Mouse (Mus musculus) C2C12 (cell line): ENCODE measurements around the gene Tcf12. TPM values are rescaled to one million over a fixed set of nuclear protein-coding genes. Genes with fewer than 3 reads are reported as not detected.
A peak's percentile ranks its signal among the peaks of the same experiment; 100 is the strongest.

Experiments
- H3K27me3 ChIP-seq: one replicate; pipeline ENCODE4 v1.6.1; 2011; ENCODE audit not compliant: control insufficient read depth, insufficient read depth, insufficient read length
- H3K36me3 ChIP-seq: one replicate; pipeline ENCODE4 v1.6.1; 2011; ENCODE audit not compliant: control insufficient read depth, insufficient read depth
- H3K4me3 ChIP-seq: one replicate; pipeline ENCODE4 v1.5.1; 2011; ENCODE audit warnings: mild to moderate bottlenecking, control low read depth; ENCODE audit not compliant: poor library complexity, insufficient read depth, severe bottlenecking
- H3K79me2 ChIP-seq: one replicate; pipeline ENCODE4 v1.6.1; 2011; ENCODE audit not compliant: control insufficient read depth, insufficient read depth
- H3K79me3 ChIP-seq: one replicate; pipeline ENCODE4 v1.6.1; 2011; ENCODE audit warnings: low read depth, control low read depth
- H3ac ChIP-seq: one replicate; pipeline ENCODE3; 2011; ENCODE audit warnings: low read depth; ENCODE audit not compliant: control insufficient read depth, insufficient read length
- CEBPB ChIP-seq: IDR thresholded peaks from one replicate; pipeline ENCODE4 v1.6.1; 2011; ENCODE audit warnings: low read depth, mild to moderate bottlenecking, control low read depth, moderate library complexity
- CTCF ChIP-seq: IDR thresholded peaks from one replicate; pipeline ENCODE4 v1.5.1; 2011; ENCODE audit not compliant: control insufficient read depth, insufficient read depth, insufficient read length
- FOSL1 ChIP-seq: IDR thresholded peaks from one replicate; pipeline ENCODE4 v1.8.0; 2011; ENCODE audit warnings: mild to moderate bottlenecking, low read length; ENCODE audit not compliant: poor library complexity, insufficient read depth, severe bottlenecking
- MAX ChIP-seq: IDR thresholded peaks from one replicate; pipeline ENCODE4 v1.6.1; 2011; ENCODE audit warnings: mild to moderate bottlenecking, control low read depth
- MYOD1 ChIP-seq: IDR thresholded peaks from one replicate; pipeline ENCODE4 v1.6.1; 2011; ENCODE audit warnings: low read depth; ENCODE audit not compliant: control insufficient read depth, insufficient read length
- MYOG ChIP-seq: IDR thresholded peaks from one replicate; pipeline ENCODE4 v1.6.1; 2011; ENCODE audit not compliant: control insufficient read depth, insufficient read length; ENCODE audit errors: extremely low read depth
- USF1 ChIP-seq: IDR thresholded peaks from one replicate; pipeline ENCODE4 v1.6.1; 2011; ENCODE audit warnings: low read depth, mild to moderate bottlenecking, control low read depth, moderate library complexity
- polyA plus RNA-seq: library from polyadenylated mRNA; unstranded; fragments of >200 nt; fragmentation: generic; extraction: Trizol; gene quantifications from one replicate; pipeline ENCODE4 v1.2.1, GENCODE M21; 2012; ENCODE audit warnings: missing spikeins

Tcf12 gene
- polyA plus RNA-seq, 1 experiment, result 26.2 TPM

DNA sequence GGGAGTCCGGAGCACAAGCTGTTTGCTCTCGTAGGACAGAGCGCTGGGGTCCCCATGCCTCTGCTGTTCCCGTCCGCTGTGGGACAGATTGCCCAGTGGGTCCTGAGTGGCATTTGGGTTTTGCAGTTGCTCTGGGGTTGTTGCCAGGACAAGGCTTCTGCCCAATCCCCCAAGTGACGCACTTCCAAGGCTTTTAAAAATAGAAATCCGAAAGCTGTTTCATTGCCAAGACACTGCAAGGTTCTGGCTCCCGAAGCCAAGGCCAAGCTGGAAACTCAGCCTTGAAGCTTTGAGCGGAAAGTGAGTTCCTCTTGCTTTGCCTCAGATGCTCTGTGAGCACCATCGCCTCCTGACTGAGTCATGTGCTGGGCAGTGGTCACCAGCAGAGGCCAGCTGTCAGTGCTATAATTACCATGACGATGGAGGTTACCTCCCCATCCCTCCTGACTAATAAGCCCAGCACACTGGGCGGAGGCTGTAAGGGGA lies 285.6 kb downstream of the Tcf12 start:
- Histone ChIP-seq H3K79me2 (no peaks in the 10 kb centered on the region), H3ac (peak overlapping the region; percentile 24), H3K27me3 (no peaks in the 10 kb centered on the region), H3K36me3 (no peaks in the 10 kb centered on the region), H3K79me3 (no peaks in the 10 kb centered on the region), H3K4me3 (no peak overlapping the region)
- TF ChIP-seq MAX, result no peak
- TF ChIP-seq FOSL1, result no peak
- peak; percentile 86 for TF ChIP-seq USF1
- no peak for TF ChIP-seq CTCF
- no peak for TF ChIP-seq CEBPB
- TF ChIP-seq MYOD1, result peak; percentile 95
- TF ChIP-seq MYOG, result no peak

DNA sequence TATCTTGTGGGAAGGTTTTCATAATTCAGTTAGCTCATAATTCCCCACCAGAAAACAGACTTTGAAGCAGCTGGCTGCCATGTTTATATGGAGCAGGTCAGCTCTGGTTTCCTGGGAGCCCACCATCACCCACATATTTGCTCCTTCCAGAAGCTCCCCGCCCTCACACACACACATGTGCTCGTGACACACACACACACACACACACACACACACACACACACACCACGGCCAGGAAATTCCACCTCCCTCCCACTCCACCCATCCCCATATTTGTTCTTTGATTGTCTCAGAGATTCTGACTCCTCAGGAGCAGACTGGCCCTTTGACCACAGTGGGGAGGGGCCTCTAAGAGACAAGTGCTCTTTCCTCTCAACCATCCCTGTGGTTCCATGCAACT lies 289.7 kb downstream of the Tcf12 start:
- H3K79me2 ChIP-seq, result no peaks in the 10 kb centered on the region
- no peak overlapping the region for H3K4me3 ChIP-seq
- H3K36me3 ChIP-seq, result no peaks in the 10 kb centered on the region
- H3ac ChIP-seq, result no peak overlapping the region
- H3K27me3 ChIP-seq, result no peaks in the 10 kb centered on the region
- H3K79me3 ChIP-seq, result no peaks in the 10 kb centered on the region
- no peak for TF ChIP-seq CTCF
- TF ChIP-seq MYOG, result no peak
- no peak for TF ChIP-seq USF1
- no peak for TF ChIP-seq CEBPB
- no peak for TF ChIP-seq FOSL1

DNA sequence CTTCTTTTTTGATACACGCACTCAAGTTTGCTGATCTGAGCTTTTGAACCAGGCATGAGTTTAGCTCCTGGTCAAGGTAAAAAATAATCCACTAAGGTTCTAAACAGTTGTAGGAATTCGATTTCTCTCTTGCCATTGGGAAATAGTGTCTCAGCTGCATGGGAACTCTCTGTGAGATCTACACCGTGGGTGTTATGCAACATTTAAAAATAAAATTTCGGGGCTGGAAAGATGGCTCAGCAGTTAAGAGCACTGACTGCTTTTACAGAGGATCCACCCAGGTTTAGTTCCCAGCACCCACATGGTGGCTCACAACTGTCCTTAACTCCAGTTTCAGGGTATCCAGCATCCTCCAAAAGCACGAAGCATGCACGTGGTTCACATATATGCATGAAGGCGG lies 293.2 kb downstream of the Tcf12 start:
- Histone ChIP-seq H3K4me3 (no peak overlapping the region), H3K36me3 (no peaks in the 10 kb centered on the region), H3ac (no peak overlapping the region), H3K79me2 (no peaks in the 10 kb centered on the region), H3K79me3 (no peaks in the 10 kb centered on the region), H3K27me3 (no peaks in the 10 kb centered on the region)
- TF ChIP-seq CTCF, result no peak
- TF ChIP-seq MAX, result no peak
- TF ChIP-seq FOSL1, result no peak
- TF ChIP-seq MYOG, result no peak
- TF ChIP-seq CEBPB, result no peak
- TF ChIP-seq USF1, result no peak
- TF ChIP-seq MYOD1, result no peak

DNA sequence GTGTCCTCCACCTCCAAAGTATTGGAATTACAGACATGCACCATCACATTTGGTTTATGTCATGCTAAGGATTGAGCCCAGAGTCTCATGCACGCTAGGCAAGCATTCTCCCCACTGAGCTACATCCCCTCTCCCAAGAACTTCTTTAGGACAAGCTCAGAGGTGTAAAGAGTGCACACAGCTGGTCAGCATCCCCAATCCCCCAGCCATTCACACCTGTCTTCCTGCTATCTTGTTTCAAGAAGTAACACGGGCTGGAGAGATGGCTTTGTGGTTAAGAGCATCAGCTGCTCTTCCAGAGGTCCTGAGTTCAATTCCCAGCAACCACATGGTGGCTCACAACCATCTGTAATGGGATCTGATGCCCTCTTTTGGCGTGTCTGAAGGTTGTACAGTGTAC lies 295.6 kb downstream of the Tcf12 start:
- H3K4me3 ChIP-seq, result no peak overlapping the region
- no peaks in the 10 kb centered on the region for H3K27me3 ChIP-seq
- H3K36me3 ChIP-seq, result no peaks in the 10 kb centered on the region
- H3ac ChIP-seq, result no peak overlapping the region
- no peaks in the 10 kb centered on the region for H3K79me2 ChIP-seq
- no peak for TF ChIP-seq CTCF
- no peak for TF ChIP-seq FOSL1
- TF ChIP-seq MYOD1, result peak; percentile 2
- TF ChIP-seq MYOG, result no peak
- TF ChIP-seq CEBPB, result no peak
- H3K79me3 ChIP-seq, result no peaks in the 10 kb centered on the region

DNA sequence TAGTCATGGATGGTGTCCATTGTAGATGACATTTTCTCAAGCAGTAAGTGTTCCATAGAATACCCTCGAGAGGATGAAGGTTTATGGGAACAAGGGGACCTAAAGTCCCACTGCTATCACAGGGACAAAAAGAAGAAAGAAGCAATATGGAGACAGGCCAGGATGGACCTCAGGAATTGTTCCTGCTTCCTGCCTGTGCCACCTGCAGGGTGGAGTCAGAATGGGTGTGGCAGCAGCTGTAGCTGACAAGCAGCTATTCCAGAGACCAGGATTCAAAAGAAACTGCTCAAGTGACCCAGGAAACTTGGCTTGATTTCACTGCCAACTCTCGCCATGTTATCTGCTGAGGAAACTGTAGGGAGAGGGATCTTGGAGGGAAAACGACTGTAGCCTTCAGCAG lies 298.1 kb downstream of the Tcf12 start:
- Histone ChIP-seq H3K79me2 (no peaks in the 10 kb centered on the region), H3K36me3 (no peaks in the 10 kb centered on the region), H3K79me3 (no peaks in the 10 kb centered on the region), H3K4me3 (no peak overlapping the region), H3ac (no peak overlapping the region), H3K27me3 (no peaks in the 10 kb centered on the region)
- TF ChIP-seq MYOD1 (no peak), FOSL1 (no peak), CTCF (no peak), CEBPB (no peak), MYOG (no peak), MAX (no peak), USF1 (no peak)

DNA sequence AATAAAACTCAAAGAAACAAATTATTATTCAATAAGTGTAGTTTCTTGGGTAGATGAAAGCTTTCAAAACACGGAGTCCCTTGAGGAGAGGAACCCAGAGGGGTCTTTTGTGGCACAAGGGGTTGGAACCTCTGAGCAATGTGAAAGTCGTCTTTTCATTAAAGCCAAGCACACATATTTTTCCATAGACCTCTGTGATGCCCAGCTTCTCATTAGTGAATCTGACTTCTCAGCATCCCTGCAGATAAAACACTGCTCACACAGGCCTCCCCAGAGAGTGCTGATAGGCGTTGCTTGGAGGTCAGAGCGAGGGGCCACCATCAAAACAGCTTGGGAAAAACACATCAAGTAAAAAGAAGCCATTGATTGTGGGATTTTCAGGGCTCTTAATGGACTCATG lies 298.8 kb downstream of the Tcf12 start:
- Histone ChIP-seq H3K79me3 (no peaks in the 10 kb centered on the region), H3ac (no peak overlapping the region), H3K4me3 (no peak overlapping the region), H3K36me3 (no peaks in the 10 kb centered on the region), H3K27me3 (no peaks in the 10 kb centered on the region), H3K79me2 (no peaks in the 10 kb centered on the region)
- no peak for TF ChIP-seq USF1
- TF ChIP-seq MYOD1, result no peak
- no peak for TF ChIP-seq CTCF
- TF ChIP-seq FOSL1, result no peak
- TF ChIP-seq MAX, result no peak
